Mouse (Mus musculus): ENCODE measurements around the gene Ptpre. TPM values are rescaled to one million over a fixed set of nuclear protein-coding genes. Genes with fewer than 3 reads are reported as not detected.
"Not testable (repeated sequence)": the region's sequence is repeated elsewhere in the genome, so short reads cannot be mapped to it uniquely, and the experiment has no call there.

Gene Ptpre
- 0.77 and 0.85 TPM in 2 replicates for polyA plus RNA-seq (2014; fragmentation: Nextera tagmentation; extraction: Ambion mirVana)

GRCm38 (mm10) chr7:135537341-135537901 is at the start of gene Ptpre:
Ptpre (plus strand) TSS chr7:135537481.
- Histone ChIP-seq H3K27ac (ENCODE audit: low read depth, low read length) (no peak within 1 kb of the TSS), H3K9me3 (ENCODE audit: control insufficient read depth, low read length) (no peaks in the 10 kb centered on the region), H3K9ac (ENCODE audit: low read length) (peak within 1 kb of the TSS; percentile 51), H3K4me1 (replicated peaks; ENCODE audit: control insufficient read depth, insufficient read depth, low read length) (no peaks in the 10 kb centered on the region), H3K4me2 (ENCODE audit: low read depth, low read length, severe bottlenecking) (peak within 1 kb of the TSS; percentile 97), H3K4me3 (ENCODE audit: low read depth, low read length) (peak within 1 kb of the TSS; percentile 55), H3K36me3 (ENCODE audit: control insufficient read depth, insufficient read depth, low read length) (no peaks in the 10 kb centered on the region), H3K27me3 (ENCODE audit: control insufficient read depth, insufficient read depth, low read length) (peaks cover 6% of the 10 kb centered on the region; the same call in 1 of the 2 replicates)
- DNase-seq (ENCODE audit: low spot score) (peak; percentile 88), ATAC-seq (replicated peaks; ENCODE audit: low FRiP score) (peak; percentile 96)
- 4% methylated on average over 27 of the region's 28 CpGs for WGBS

GRCm38 (mm10) chr7:135488214-135488810 is 49.0 kb upstream of the Ptpre start:
- no peaks in the 10 kb centered on the region; the same call in 1 of the 2 replicates for H3K9me3 ChIP-seq (ENCODE audit: control insufficient read depth, low read length)
- no peak overlapping the region for H3K4me2 ChIP-seq (ENCODE audit: low read depth, low read length, severe bottlenecking)
- 71% methylated on average over 6 of the region's 6 CpGs for WGBS
- H3K9ac ChIP-seq (ENCODE audit: low read length) = no peak overlapping the region
- H3K27me3 ChIP-seq (ENCODE audit: control insufficient read depth, insufficient read depth, low read length) = 0 out of 2 replicates have a peak, but pooled peaks cover 2% of the 10 kb centered on the region
- peak; percentile 66 for DNase-seq (ENCODE audit: low spot score)
- H3K27ac ChIP-seq (ENCODE audit: low read depth, low read length) = no peak overlapping the region
- H3K4me3 ChIP-seq (ENCODE audit: low read depth, low read length) = no peak overlapping the region
- H3K36me3 ChIP-seq (ENCODE audit: control insufficient read depth, insufficient read depth, low read length) = no peaks in the 10 kb centered on the region
- H3K4me1 ChIP-seq (replicated peaks; ENCODE audit: control insufficient read depth, insufficient read depth, low read length) = peaks cover 4% of the 10 kb centered on the region
- ATAC-seq (replicated peaks; ENCODE audit: low FRiP score) = no peak

DNA sequence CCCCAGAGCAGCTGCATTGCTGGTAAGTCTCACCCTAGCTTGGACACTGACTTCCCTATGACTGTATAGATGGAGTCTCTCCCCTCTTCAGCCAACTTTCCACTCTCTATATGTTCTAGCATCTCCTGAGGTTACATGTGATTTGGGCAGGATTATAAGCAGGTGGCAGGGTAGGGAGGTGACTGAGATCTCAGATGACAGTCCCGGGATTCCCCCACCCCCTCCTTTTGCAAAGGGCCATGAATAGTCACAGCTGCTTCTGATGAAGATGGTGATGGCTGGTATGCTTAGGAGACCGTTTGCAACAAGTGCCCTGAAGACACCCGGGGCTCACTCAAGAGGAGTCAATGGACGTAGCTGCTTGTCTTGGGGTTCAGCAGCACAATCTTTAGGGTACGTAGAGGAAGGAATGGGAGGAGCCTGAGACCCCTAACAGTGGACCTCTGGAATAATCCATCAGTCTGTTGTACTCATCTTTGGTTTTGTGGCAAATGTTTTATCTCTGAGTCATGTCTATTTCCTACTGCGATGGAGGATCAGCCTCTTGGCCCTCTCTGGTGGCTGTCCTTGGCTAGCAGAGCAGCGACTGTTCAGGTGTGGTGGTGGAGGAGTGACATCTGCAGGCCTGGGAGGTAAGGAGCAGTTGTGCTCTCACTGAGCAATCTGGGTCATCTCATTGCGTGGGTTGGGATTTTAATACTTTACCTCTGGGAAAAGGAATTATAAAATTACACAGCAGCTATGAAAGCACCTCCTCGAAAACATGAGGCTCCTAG is 47.4 kb upstream of the Ptpre start:
- ATAC-seq (replicated peaks; ENCODE audit: low FRiP score) (no peak), DNase-seq (ENCODE audit: low spot score) (no peak)
- Histone ChIP-seq H3K27ac (ENCODE audit: low read depth, low read length) (no peak overlapping the region), H3K4me3 (ENCODE audit: low read depth, low read length) (no peak overlapping the region), H3K27me3 (ENCODE audit: control insufficient read depth, insufficient read depth, low read length) (0 out of 2 replicates have a peak, but pooled peaks cover 2% of the 10 kb centered on the region), H3K4me2 (ENCODE audit: low read depth, low read length, severe bottlenecking) (no peak overlapping the region), H3K9me3 (ENCODE audit: control insufficient read depth, low read length) (no peaks in the 10 kb centered on the region; the same call in 1 of the 2 replicates), H3K36me3 (ENCODE audit: control insufficient read depth, insufficient read depth, low read length) (no peaks in the 10 kb centered on the region), H3K9ac (ENCODE audit: low read length) (no peak overlapping the region), H3K4me1 (replicated peaks; ENCODE audit: control insufficient read depth, insufficient read depth, low read length) (peaks cover 4% of the 10 kb centered on the region)
- 82% methylated on average over 9 of the region's 9 CpGs for WGBS

DNA sequence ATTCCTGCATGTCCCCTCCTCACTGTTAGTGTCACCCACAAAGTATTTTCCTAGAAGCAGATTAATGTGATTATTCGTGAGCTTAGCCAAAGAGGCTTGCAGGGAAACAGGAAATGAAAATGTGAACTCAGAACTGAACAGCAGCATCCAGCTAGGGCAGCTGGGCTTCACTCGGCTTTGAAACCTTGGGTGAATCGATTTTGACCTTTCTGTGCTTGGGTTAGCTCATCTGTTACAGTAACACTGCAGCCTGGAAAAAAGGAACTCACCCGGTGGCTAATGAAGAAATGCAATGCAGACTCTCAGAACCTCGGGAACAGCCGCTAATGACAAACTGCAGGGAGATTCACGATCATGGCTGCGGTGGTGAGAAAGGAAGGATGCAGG is 46.8 kb upstream of the Ptpre start:
- DNase-seq (ENCODE audit: low spot score) (no peak), ATAC-seq (replicated peaks; ENCODE audit: low FRiP score) (no peak)
- 76% methylated on average over 8 of the region's 8 CpGs for WGBS
- Histone ChIP-seq H3K4me1 (replicated peaks; ENCODE audit: control insufficient read depth, insufficient read depth, low read length) (peaks cover 4% of the 10 kb centered on the region), H3K36me3 (ENCODE audit: control insufficient read depth, insufficient read depth, low read length) (no peaks in the 10 kb centered on the region), H3K4me3 (ENCODE audit: low read depth, low read length) (no peak overlapping the region), H3K9ac (ENCODE audit: low read length) (no peak overlapping the region), H3K27ac (ENCODE audit: low read depth, low read length) (no peak overlapping the region), H3K27me3 (ENCODE audit: control insufficient read depth, insufficient read depth, low read length) (0 out of 2 replicates have a peak, but pooled peaks cover 2% of the 10 kb centered on the region), H3K4me2 (ENCODE audit: low read depth, low read length, severe bottlenecking) (no peak overlapping the region), H3K9me3 (ENCODE audit: control insufficient read depth, low read length) (no peaks in the 10 kb centered on the region; the same call in 1 of the 2 replicates)

DNA sequence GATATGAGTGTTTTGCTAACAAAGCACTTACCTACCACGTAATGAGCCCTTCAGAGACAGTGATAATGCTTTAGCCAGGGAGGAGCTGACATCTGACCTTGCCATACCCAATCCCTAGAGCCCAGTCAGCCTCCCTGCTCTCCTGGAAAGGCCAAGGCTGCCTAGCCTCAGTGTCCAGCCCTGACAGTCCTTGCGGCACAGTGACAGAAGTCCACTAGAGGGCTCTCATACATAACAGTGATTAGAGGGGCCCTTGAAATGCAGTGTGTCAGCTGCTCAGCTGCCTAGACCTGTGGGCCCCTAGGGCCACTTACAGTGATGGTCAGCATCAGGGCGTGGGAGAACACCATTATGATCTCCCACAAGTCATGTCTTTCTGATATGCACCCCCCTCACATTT is 42.0 kb upstream of the Ptpre start:
- Histone ChIP-seq H3K4me1 (replicated peaks; ENCODE audit: control insufficient read depth, insufficient read depth, low read length) (no peaks in the 10 kb centered on the region), H3K4me2 (ENCODE audit: low read depth, low read length, severe bottlenecking) (no peak overlapping the region), H3K36me3 (ENCODE audit: control insufficient read depth, insufficient read depth, low read length) (no peaks in the 10 kb centered on the region), H3K9me3 (ENCODE audit: control insufficient read depth, low read length) (no peaks in the 10 kb centered on the region; the same call in 1 of the 2 replicates), H3K4me3 (ENCODE audit: low read depth, low read length) (no peak overlapping the region), H3K27ac (ENCODE audit: low read depth, low read length) (no peak overlapping the region), H3K9ac (ENCODE audit: low read length) (no peak overlapping the region), H3K27me3 (ENCODE audit: control insufficient read depth, insufficient read depth, low read length) (no peaks in the 10 kb centered on the region)
- 45% methylated on average over 3 of the region's 3 CpGs for WGBS
- ATAC-seq (replicated peaks; ENCODE audit: low FRiP score) (no peak), DNase-seq (ENCODE audit: low spot score) (no peak)

GRCm38 (mm10) chr7:135498565-135499186 is 38.6 kb upstream of the Ptpre start:
- 86% methylated on average over 3 of the region's 3 CpGs for WGBS
- DNase-seq (ENCODE audit: low spot score) (no peak), ATAC-seq (replicated peaks; ENCODE audit: low FRiP score) (no peak)
- Histone ChIP-seq H3K27me3 (ENCODE audit: control insufficient read depth, insufficient read depth, low read length) (no peaks in the 10 kb centered on the region), H3K36me3 (ENCODE audit: control insufficient read depth, insufficient read depth, low read length) (no peaks in the 10 kb centered on the region), H3K27ac (ENCODE audit: low read depth, low read length) (no peak overlapping the region), H3K4me2 (ENCODE audit: low read depth, low read length, severe bottlenecking) (no peak overlapping the region), H3K4me1 (replicated peaks; ENCODE audit: control insufficient read depth, insufficient read depth, low read length) (no peaks in the 10 kb centered on the region), H3K9me3 (ENCODE audit: control insufficient read depth, low read length) (no peaks in the 10 kb centered on the region), H3K4me3 (ENCODE audit: low read depth, low read length) (no peak overlapping the region), H3K9ac (ENCODE audit: low read length) (no peak overlapping the region)

DNA sequence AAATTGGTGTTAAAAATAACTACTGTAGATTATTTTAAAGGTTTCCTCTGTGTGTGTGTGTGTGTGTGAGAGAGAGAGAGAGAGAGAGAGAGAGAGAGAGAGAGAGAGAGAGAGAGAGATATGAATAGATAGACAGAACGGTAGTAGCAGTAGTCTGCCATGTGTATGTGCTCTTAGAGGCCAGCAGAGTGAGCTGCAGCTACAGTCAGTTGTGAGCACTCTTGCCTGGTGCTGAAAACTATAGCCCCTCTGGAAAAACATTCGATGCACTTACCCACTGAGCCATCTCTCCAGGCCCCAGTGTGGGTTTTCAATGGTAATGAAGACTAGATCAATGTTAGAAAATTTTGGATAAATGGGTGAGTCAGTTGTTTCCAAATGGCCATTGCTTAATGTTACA is 37.9 kb upstream of the Ptpre start:
- Histone ChIP-seq H3K4me1 (replicated peaks; ENCODE audit: control insufficient read depth, insufficient read depth, low read length) (no peaks in the 10 kb centered on the region), H3K4me3 (ENCODE audit: low read depth, low read length) (no peak overlapping the region), H3K9ac (ENCODE audit: low read length) (no peak overlapping the region), H3K36me3 (ENCODE audit: control insufficient read depth, insufficient read depth, low read length) (no peaks in the 10 kb centered on the region), H3K4me2 (ENCODE audit: low read depth, low read length, severe bottlenecking) (no peak overlapping the region), H3K9me3 (ENCODE audit: control insufficient read depth, low read length) (no peaks in the 10 kb centered on the region), H3K27me3 (ENCODE audit: control insufficient read depth, insufficient read depth, low read length) (no peaks in the 10 kb centered on the region), H3K27ac (ENCODE audit: low read depth, low read length) (no peak overlapping the region)
- DNase-seq (ENCODE audit: low spot score) (no peak), ATAC-seq (replicated peaks; ENCODE audit: low FRiP score) (no peak)
- 61% methylated on average over 2 of the region's 2 CpGs for WGBS

- DNase-seq (ENCODE audit: low spot score); H3K4me1 ChIP-seq (replicated peaks; ENCODE audit: control insufficient read depth, insufficient read depth, low read length); H3K36me3 ChIP-seq (ENCODE audit: control insufficient read depth, insufficient read depth, low read length); ATAC-seq (replicated peaks; ENCODE audit: low FRiP score); H3K9me3 ChIP-seq (ENCODE audit: control insufficient read depth, low read length); H3K4me2 ChIP-seq (ENCODE audit: low read depth, low read length, severe bottlenecking); H3K4me3 ChIP-seq (ENCODE audit: low read depth, low read length); H3K9ac ChIP-seq (ENCODE audit: low read length); H3K27me3 ChIP-seq (ENCODE audit: control insufficient read depth, insufficient read depth, low read length); H3K27ac ChIP-seq (ENCODE audit: low read depth, low read length): not testable (repeated sequence)
- 93% methylated on average over 5 of the region's 5 CpGs for WGBS
These were observed 30.8 kb upstream of the Ptpre start for GRCm38 (mm10) chr7:135506506-135506905.

Measured in forebrain, embryonic 11.5 days (tissue).